Mouse (Mus musculus): ENCODE results near the gene Defb28. TPM values are rescaled to one million over a fixed set of nuclear protein-coding genes. Genes with fewer than 3 reads are reported as not detected.

Defb28 gene
- total RNA-seq, 1 experiment: not detected

GRCm38 (mm10) chr2:152481726-152482125, 36.3 kb upstream of the Defb28 start:
- Histone ChIP-seq H3K4me3 (ENCODE audit: insufficient read depth in 1 of 2, low read depth in 1 of 2, low read length in 2 of 2, poor library complexity in 1 of 2, severe bottlenecking in 1 of 2) (no peak overlapping the region), H3K27ac (ENCODE audit: insufficient read depth, low read depth, low read length, poor library complexity, severe bottlenecking) (no peak overlapping the region), H3K4me1 (ENCODE audit: control insufficient read depth in 2 of 2, insufficient read depth in 2 of 2, low read length in 2 of 2, poor library complexity in 1 of 2) (no peaks in the 10 kb centered on the region), H3K36me3 (ENCODE audit: control insufficient read depth, insufficient read depth, low read length, poor library complexity, severe bottlenecking) (no peaks in the 10 kb centered on the region), H3K9ac (ENCODE audit: insufficient read depth, low read depth, low read length, poor library complexity, severe bottlenecking) (no peak overlapping the region), H3K9me3 (ENCODE audit: control insufficient read depth, insufficient read depth, low read depth, low read length) (no peaks in the 10 kb centered on the region)
- in situ Hi-C loops (cut with MboI; ENCODE audit: low sequenced_read_pairs in 2 of 2, unreplicated experiment in 2 of 2): no loop called here
- no peak for DNase-seq (ENCODE audit: low read depth, low spot score)
- TF ChIP-seq ZNF384 (IDR thresholded peaks at IDR 0.05; ENCODE audit: low read depth, low read length): no peak
- TF ChIP-seq ZC3H11A (IDR thresholded peaks at IDR 0.05; ENCODE audit: borderline replicate concordance, low read depth, low read length): no peak
- no peak for TF ChIP-seq MAFK (IDR thresholded peaks at IDR 0.05; ENCODE audit: insufficient read depth, low read depth, low read length)
- TF ChIP-seq CHD2 (IDR thresholded peaks at IDR 0.05; ENCODE audit: low read depth, low read length): no peak
- no peak for TF ChIP-seq HCFC1 (IDR thresholded peaks at IDR 0.05; ENCODE audit: borderline replicate concordance, insufficient read depth, low read length)

GRCm38 (mm10) chr2:152487024-152487423, 31.0 kb upstream of the Defb28 start:
- TF ChIP-seq CHD2 (IDR thresholded peaks at IDR 0.05; ENCODE audit: low read depth, low read length): no peak
- peak; percentile 21; the same call in 1 of the 2 replicates for TF ChIP-seq ZC3H11A (IDR thresholded peaks at IDR 0.05; ENCODE audit: borderline replicate concordance, low read depth, low read length)
- TF ChIP-seq HCFC1 (IDR thresholded peaks at IDR 0.05; ENCODE audit: borderline replicate concordance, insufficient read depth, low read length): no peak
- no peak for TF ChIP-seq MAFK (IDR thresholded peaks at IDR 0.05; ENCODE audit: insufficient read depth, low read depth, low read length)
- in situ Hi-C loops (cut with MboI; ENCODE audit: low sequenced_read_pairs in 2 of 2, unreplicated experiment in 2 of 2): no loop called here
- Histone ChIP-seq H3K9ac (ENCODE audit: insufficient read depth, low read depth, low read length, poor library complexity, severe bottlenecking) (no peak overlapping the region), H3K4me1 (ENCODE audit: control insufficient read depth in 2 of 2, insufficient read depth in 2 of 2, low read length in 2 of 2, poor library complexity in 1 of 2) (no peaks in the 10 kb centered on the region), H3K4me3 (ENCODE audit: insufficient read depth in 1 of 2, low read depth in 1 of 2, low read length in 2 of 2, poor library complexity in 1 of 2, severe bottlenecking in 1 of 2) (no peak overlapping the region), H3K9me3 (ENCODE audit: control insufficient read depth, insufficient read depth, low read depth, low read length) (no peaks in the 10 kb centered on the region), H3K36me3 (ENCODE audit: control insufficient read depth, insufficient read depth, low read length, poor library complexity, severe bottlenecking) (no peaks in the 10 kb centered on the region), H3K27ac (ENCODE audit: insufficient read depth, low read depth, low read length, poor library complexity, severe bottlenecking) (no peak overlapping the region)
- peak; percentile 34 for DNase-seq (ENCODE audit: low read depth, low spot score)

- Histone ChIP-seq H3K27ac (ENCODE audit: insufficient read depth, low read depth, low read length, poor library complexity, severe bottlenecking) (no peak within 1 kb of the TSS), H3K4me1 (ENCODE audit: control insufficient read depth in 2 of 2, insufficient read depth in 2 of 2, low read length in 2 of 2, poor library complexity in 1 of 2) (no peaks in the 10 kb centered on the region), H3K4me3 (ENCODE audit: insufficient read depth in 1 of 2, low read depth in 1 of 2, low read length in 2 of 2, poor library complexity in 1 of 2, severe bottlenecking in 1 of 2) (no peak within 1 kb of the TSS), H3K9me3 (ENCODE audit: control insufficient read depth, insufficient read depth, low read depth, low read length) (no peaks in the 10 kb centered on the region), H3K36me3 (ENCODE audit: control insufficient read depth, insufficient read depth, low read length, poor library complexity, severe bottlenecking) (no peaks in the 10 kb centered on the region), H3K9ac (ENCODE audit: insufficient read depth, low read depth, low read length, poor library complexity, severe bottlenecking) (no peak within 1 kb of the TSS)
- TF ChIP-seq MAFK (IDR thresholded peaks at IDR 0.05; ENCODE audit: insufficient read depth, low read depth, low read length) (no peak), CHD2 (IDR thresholded peaks at IDR 0.05; ENCODE audit: low read depth, low read length) (no peak)
- in situ Hi-C loops (cut with MboI; ENCODE audit: low sequenced_read_pairs in 2 of 2, unreplicated experiment in 2 of 2): no loop called here
- DNase-seq (ENCODE audit: low read depth, low spot score): no peak
Measured at GRCm38 (mm10) chr2:152490038-152490437, 28.0 kb upstream of the Defb28 start, which contains the start of gene Defb22. TSS of gene Defb22 (minus strand) at chr2:152490138.

- in situ Hi-C loops (cut with MboI; ENCODE audit: low sequenced_read_pairs in 2 of 2, unreplicated experiment in 2 of 2): no loop called here
- no peak for TF ChIP-seq ZNF384 (IDR thresholded peaks at IDR 0.05; ENCODE audit: low read depth, low read length)
- TF ChIP-seq MAFK (IDR thresholded peaks at IDR 0.05; ENCODE audit: insufficient read depth, low read depth, low read length): no peak
- TF ChIP-seq CHD2 (IDR thresholded peaks at IDR 0.05; ENCODE audit: low read depth, low read length): no peak
- no peak for TF ChIP-seq ZC3H11A (IDR thresholded peaks at IDR 0.05; ENCODE audit: borderline replicate concordance, low read depth, low read length)
- no peak for TF ChIP-seq HCFC1 (IDR thresholded peaks at IDR 0.05; ENCODE audit: borderline replicate concordance, insufficient read depth, low read length)
- Histone ChIP-seq H3K4me1 (ENCODE audit: control insufficient read depth in 2 of 2, insufficient read depth in 2 of 2, low read length in 2 of 2, poor library complexity in 1 of 2) (no peaks in the 10 kb centered on the region), H3K9ac (ENCODE audit: insufficient read depth, low read depth, low read length, poor library complexity, severe bottlenecking) (no peak overlapping the region), H3K9me3 (ENCODE audit: control insufficient read depth, insufficient read depth, low read depth, low read length) (no peaks in the 10 kb centered on the region), H3K36me3 (ENCODE audit: control insufficient read depth, insufficient read depth, low read length, poor library complexity, severe bottlenecking) (no peaks in the 10 kb centered on the region), H3K27ac (ENCODE audit: insufficient read depth, low read depth, low read length, poor library complexity, severe bottlenecking) (no peak overlapping the region), H3K4me3 (ENCODE audit: insufficient read depth in 1 of 2, low read depth in 1 of 2, low read length in 2 of 2, poor library complexity in 1 of 2, severe bottlenecking in 1 of 2) (no peak overlapping the region)
- DNase-seq (ENCODE audit: low read depth, low spot score): no peak
Measured at GRCm38 (mm10) chr2:152493151-152493550, 24.9 kb upstream of the Defb28 start.

- Histone ChIP-seq H3K9ac (ENCODE audit: insufficient read depth, low read depth, low read length, poor library complexity, severe bottlenecking) (no peak overlapping the region), H3K9me3 (ENCODE audit: control insufficient read depth, insufficient read depth, low read depth, low read length) (no peaks in the 10 kb centered on the region), H3K27ac (ENCODE audit: insufficient read depth, low read depth, low read length, poor library complexity, severe bottlenecking) (no peak overlapping the region), H3K4me3 (ENCODE audit: insufficient read depth in 1 of 2, low read depth in 1 of 2, low read length in 2 of 2, poor library complexity in 1 of 2, severe bottlenecking in 1 of 2) (no peak overlapping the region), H3K36me3 (ENCODE audit: control insufficient read depth, insufficient read depth, low read length, poor library complexity, severe bottlenecking) (no peaks in the 10 kb centered on the region), H3K4me1 (ENCODE audit: control insufficient read depth in 2 of 2, insufficient read depth in 2 of 2, low read length in 2 of 2, poor library complexity in 1 of 2) (no peaks in the 10 kb centered on the region)
- in situ Hi-C loops (cut with MboI; ENCODE audit: low sequenced_read_pairs in 2 of 2, unreplicated experiment in 2 of 2): no loop called here
- TF ChIP-seq MAFK (IDR thresholded peaks at IDR 0.05; ENCODE audit: insufficient read depth, low read depth, low read length) (peak; percentile 96), ZC3H11A (IDR thresholded peaks at IDR 0.05; ENCODE audit: borderline replicate concordance, low read depth, low read length) (no peak)
- DNase-seq (ENCODE audit: low read depth, low spot score): no peak
Measured at GRCm38 (mm10) chr2:152498020-152498419, 20.0 kb upstream of the Defb28 start.

Measured in ES-E14 (cell line).